Mouse (Mus musculus): ENCODE results near the gene Tmem245. TPM values are rescaled to one million over a fixed set of nuclear protein-coding genes. Genes with fewer than 3 reads are reported as not detected.

Tmem245 gene
- polyA plus RNA-seq, 1 experiment from 2014 or later = 6.4 TPM

DNA sequence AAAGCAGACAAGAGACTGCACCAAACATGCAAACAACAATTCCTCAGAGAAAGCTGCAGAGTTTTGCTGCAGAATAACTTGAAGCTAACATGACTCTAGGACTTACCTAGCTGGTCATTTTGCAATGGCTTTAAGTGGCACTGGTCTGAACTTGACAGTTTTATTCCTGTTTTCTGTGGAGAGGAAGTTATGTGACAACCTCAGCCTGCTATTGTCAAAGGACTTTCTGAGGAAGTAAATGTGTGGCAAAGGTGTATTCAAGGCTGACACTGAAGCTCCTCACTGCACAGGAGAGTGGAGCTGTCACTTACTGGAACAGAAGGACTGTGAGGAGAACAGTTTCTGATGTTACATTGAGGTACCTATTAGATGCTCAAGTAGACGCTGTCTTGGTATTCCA is 32.5 kb downstream of the Tmem245 start:
- no peak overlapping the region for H3K4me3 ChIP-seq (replicated peaks; ENCODE audit: low read depth, low read length)
- TF ChIP-seq CTCF (IDR thresholded peaks at IDR 0.05; ENCODE audit: low read depth) = no peak
- H3K9ac ChIP-seq (ENCODE audit: low read depth, low read length) = no peak overlapping the region
- DNase-seq (ENCODE audit: low spot score) (no peak), ATAC-seq (replicated peaks; ENCODE audit: low FRiP score, low read depth) (no peak)
- no peak overlapping the region for H3K4me2 ChIP-seq (ENCODE audit: low read length)
- WGBS = 84% methylated on average over 1 of the region's 1 CpGs
- H3K36me3 ChIP-seq (ENCODE audit: insufficient read depth, low read length) = peaks cover 37% of the 10 kb centered on the region
- no peaks in the 10 kb centered on the region for H3K27me3 ChIP-seq (ENCODE audit: insufficient read depth, low read length)
- H3K4me1 ChIP-seq (replicated peaks; ENCODE audit: insufficient read depth, low read length) = no peaks in the 10 kb centered on the region
- H3K27ac ChIP-seq = no peak overlapping the region
- no peaks in the 10 kb centered on the region for H3K9me3 ChIP-seq (replicated peaks; ENCODE audit: low read length)

DNA sequence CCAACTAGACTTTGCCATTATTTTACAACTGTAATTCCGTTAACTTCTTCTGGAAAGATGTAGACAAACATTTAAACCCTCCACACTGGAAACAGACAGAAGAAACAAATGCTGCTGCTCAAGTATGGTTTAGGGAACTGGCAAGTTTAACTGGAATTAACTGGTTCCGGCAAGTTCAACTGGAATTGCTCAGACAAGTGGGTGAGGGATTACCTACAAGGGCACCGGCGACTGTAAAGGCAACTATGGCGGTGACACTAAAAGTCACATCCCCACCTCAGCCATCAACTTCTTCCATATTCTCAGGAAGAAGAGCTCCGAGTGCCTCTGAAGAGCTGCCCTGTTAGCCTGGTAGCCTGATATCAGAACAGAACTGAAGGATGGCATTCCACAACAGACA is 32.9 kb downstream of the Tmem245 start:
- no peak overlapping the region for H3K9ac ChIP-seq (ENCODE audit: low read depth, low read length)
- ATAC-seq (replicated peaks; ENCODE audit: low FRiP score, low read depth) (no peak), DNase-seq (ENCODE audit: low spot score) (no peak)
- no peak overlapping the region for H3K4me2 ChIP-seq (ENCODE audit: low read length)
- no peaks in the 10 kb centered on the region for H3K4me1 ChIP-seq (replicated peaks; ENCODE audit: insufficient read depth, low read length)
- WGBS = 92% methylated on average over 6 of the region's 6 CpGs
- no peak for TF ChIP-seq CTCF (IDR thresholded peaks at IDR 0.05; ENCODE audit: low read depth)
- no peaks in the 10 kb centered on the region for H3K27me3 ChIP-seq (ENCODE audit: insufficient read depth, low read length)
- H3K27ac ChIP-seq = no peak overlapping the region
- H3K36me3 ChIP-seq (ENCODE audit: insufficient read depth, low read length) = peaks cover 41% of the 10 kb centered on the region
- no peaks in the 10 kb centered on the region for H3K9me3 ChIP-seq (replicated peaks; ENCODE audit: low read length)
- no peak overlapping the region for H3K4me3 ChIP-seq (replicated peaks; ENCODE audit: low read depth, low read length)

DNA sequence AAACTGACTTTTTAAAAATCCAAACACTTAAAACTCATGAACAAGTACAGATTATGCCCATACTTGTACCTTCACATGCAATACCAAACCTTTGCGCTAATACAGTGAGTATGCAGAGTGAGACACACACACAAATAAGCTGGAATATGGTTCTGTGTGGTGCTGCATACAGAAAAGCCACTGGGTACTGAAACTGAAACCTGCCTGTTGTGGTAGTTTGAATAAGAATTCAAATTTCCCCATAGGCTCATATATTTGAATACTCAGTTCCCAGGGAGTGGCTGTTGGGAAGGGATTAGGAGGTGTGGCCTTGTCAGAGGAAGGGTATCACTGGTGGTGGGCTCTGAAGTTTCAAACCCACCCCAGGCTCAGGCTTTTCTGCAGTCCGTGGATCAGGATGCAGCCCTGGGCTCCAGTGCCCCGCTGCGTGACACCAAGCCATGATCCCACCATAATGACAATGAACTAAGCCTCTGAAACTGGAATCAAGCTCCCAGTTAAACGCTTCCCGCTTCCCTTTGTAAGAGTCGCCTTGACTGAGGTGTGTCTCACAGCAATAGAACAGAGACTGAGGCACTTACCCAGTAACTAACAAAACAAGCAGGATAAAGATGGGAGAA is 34.7 kb downstream of the Tmem245 start:
- H3K4me2 ChIP-seq (ENCODE audit: low read length) = no peak overlapping the region
- H3K9me3 ChIP-seq (replicated peaks; ENCODE audit: low read length) = no peaks in the 10 kb centered on the region
- DNase-seq (ENCODE audit: low spot score) (no peak), ATAC-seq (replicated peaks; ENCODE audit: low FRiP score, low read depth) (no peak)
- no peak overlapping the region for H3K4me3 ChIP-seq (replicated peaks; ENCODE audit: low read depth, low read length)
- TF ChIP-seq CTCF (IDR thresholded peaks at IDR 0.05; ENCODE audit: low read depth) = no peak
- no peak overlapping the region for H3K27ac ChIP-seq
- H3K27me3 ChIP-seq (ENCODE audit: insufficient read depth, low read length) = no peaks in the 10 kb centered on the region
- no peaks in the 10 kb centered on the region for H3K4me1 ChIP-seq (replicated peaks; ENCODE audit: insufficient read depth, low read length)
- H3K36me3 ChIP-seq (ENCODE audit: insufficient read depth, low read length) = peaks cover 50% of the 10 kb centered on the region
- no peak overlapping the region for H3K9ac ChIP-seq (ENCODE audit: low read depth, low read length)
- 96% methylated on average over 7 of the region's 7 CpGs for WGBS

DNA sequence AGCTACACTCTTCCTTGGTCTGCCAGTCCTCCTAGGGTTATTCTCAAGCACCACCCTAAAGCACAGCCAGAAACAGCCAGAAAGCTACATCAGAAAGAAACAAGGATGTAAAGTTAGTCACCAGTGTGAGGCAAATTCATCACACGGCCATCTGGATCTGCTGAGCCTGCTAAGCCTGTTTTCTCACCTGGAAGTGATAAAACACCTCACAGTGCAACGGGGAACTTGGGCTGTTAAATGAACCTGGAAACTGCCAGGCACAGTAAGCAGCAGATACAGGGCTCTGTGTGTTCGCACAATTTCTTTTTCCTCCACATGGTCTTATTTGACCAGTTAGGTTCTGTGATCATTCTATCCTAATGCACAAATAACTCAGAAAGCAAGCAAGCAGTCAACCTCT is 37.7 kb downstream of the Tmem245 start:
- ATAC-seq (replicated peaks; ENCODE audit: low FRiP score, low read depth) = no peak
- Histone ChIP-seq H3K27me3 (ENCODE audit: insufficient read depth, low read length) (no peaks in the 10 kb centered on the region), H3K9me3 (replicated peaks; ENCODE audit: low read length) (no peaks in the 10 kb centered on the region), H3K9ac (ENCODE audit: low read depth, low read length) (no peak overlapping the region), H3K4me1 (replicated peaks; ENCODE audit: insufficient read depth, low read length) (no peaks in the 10 kb centered on the region), H3K4me2 (ENCODE audit: low read length) (no peak overlapping the region), H3K4me3 (replicated peaks; ENCODE audit: low read depth, low read length) (no peak overlapping the region), H3K36me3 (ENCODE audit: insufficient read depth, low read length) (peaks cover 60% of the 10 kb centered on the region), H3K27ac (no peak overlapping the region)
- no peak for TF ChIP-seq CTCF (IDR thresholded peaks at IDR 0.05; ENCODE audit: low read depth)
- no peak for DNase-seq (ENCODE audit: low spot score)
- 69% methylated on average over 3 of the region's 3 CpGs for whole genome bisulfite sequencing

DNA sequence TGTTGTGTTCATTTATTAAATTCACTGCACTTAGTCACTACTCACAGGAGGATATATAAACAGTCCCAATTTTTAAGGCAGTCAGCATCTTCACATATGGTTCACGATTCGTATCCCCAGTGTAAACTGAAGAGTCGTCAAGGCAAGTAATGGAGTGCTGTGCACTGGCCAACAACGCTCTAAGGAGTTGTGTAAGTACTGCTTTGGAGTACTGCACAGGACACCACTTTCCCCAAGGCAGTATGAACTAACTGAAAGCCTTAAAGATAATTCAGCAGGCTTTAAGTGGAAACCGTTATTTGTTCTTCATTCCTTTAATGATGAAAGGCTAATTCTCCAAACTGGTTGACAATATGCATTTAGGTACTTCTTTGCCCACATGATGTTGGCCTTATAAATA is 39.6 kb downstream of the Tmem245 start:
- Histone ChIP-seq H3K4me1 (replicated peaks; ENCODE audit: insufficient read depth, low read length) (no peaks in the 10 kb centered on the region), H3K4me2 (ENCODE audit: low read length) (no peak overlapping the region), H3K9me3 (replicated peaks; ENCODE audit: low read length) (no peaks in the 10 kb centered on the region), H3K36me3 (ENCODE audit: insufficient read depth, low read length) (peaks cover 57% of the 10 kb centered on the region), H3K27me3 (ENCODE audit: insufficient read depth, low read length) (no peaks in the 10 kb centered on the region), H3K27ac (no peak overlapping the region), H3K9ac (ENCODE audit: low read depth, low read length) (no peak overlapping the region), H3K4me3 (replicated peaks; ENCODE audit: low read depth, low read length) (no peak overlapping the region)
- ATAC-seq (replicated peaks; ENCODE audit: low FRiP score, low read depth) = no peak
- no peak for DNase-seq (ENCODE audit: low spot score)
- no peak for TF ChIP-seq CTCF (IDR thresholded peaks at IDR 0.05; ENCODE audit: low read depth)
- WGBS = 88% methylated on average over 5 of the region's 5 CpGs

DNA sequence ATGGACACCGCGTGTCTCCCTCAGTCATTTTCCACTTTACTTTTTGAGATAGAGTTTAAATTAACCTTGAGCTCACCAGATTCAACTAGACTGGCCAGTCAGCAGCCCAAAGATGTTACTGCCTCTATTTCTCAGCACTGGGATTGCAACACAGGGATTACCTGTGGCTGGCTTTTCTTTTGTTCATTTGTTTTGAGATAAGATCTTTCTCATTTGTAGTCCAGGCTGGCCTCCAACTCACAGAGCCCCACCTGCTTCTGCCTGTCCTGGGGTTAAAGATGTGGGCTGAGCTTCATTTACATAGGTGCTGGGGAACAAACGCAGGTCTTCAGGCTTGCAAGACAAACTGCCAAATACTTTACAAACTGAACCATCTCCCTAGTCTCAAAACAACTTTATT is 40.3 kb downstream of the Tmem245 start:
- Histone ChIP-seq H3K27ac (no peak overlapping the region), H3K4me3 (replicated peaks; ENCODE audit: low read depth, low read length) (no peak overlapping the region), H3K4me2 (ENCODE audit: low read length) (no peak overlapping the region), H3K27me3 (ENCODE audit: insufficient read depth, low read length) (no peaks in the 10 kb centered on the region), H3K4me1 (replicated peaks; ENCODE audit: insufficient read depth, low read length) (no peaks in the 10 kb centered on the region), H3K36me3 (ENCODE audit: insufficient read depth, low read length) (peaks cover 61% of the 10 kb centered on the region), H3K9me3 (replicated peaks; ENCODE audit: low read length) (no peaks in the 10 kb centered on the region), H3K9ac (ENCODE audit: low read depth, low read length) (no peak overlapping the region)
- WGBS = 89% methylated on average over 3 of the region's 3 CpGs
- TF ChIP-seq CTCF (IDR thresholded peaks at IDR 0.05; ENCODE audit: low read depth) = no peak
- ATAC-seq (replicated peaks; ENCODE audit: low FRiP score, low read depth) (no peak), DNase-seq (ENCODE audit: low spot score) (no peak)

DNA sequence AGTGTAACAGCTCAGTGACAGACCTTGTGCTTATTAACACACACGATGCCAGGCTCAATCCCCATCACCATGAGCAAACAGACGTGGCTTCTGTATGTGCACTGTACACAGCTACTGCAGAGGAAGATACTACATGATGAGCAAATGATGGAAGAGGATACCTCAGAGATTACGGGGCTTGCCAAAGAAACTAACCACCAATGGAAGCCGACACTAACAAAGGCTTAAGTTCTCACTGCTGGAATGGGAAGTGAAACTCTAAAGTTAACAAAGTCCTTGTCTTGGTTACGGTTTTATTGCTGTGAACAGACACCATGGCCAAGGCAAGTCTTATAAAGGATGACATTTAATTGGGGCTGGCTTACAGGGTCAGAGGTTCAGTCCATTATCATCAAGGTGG is 41.7 kb downstream of the Tmem245 start:
- H3K9me3 ChIP-seq (replicated peaks; ENCODE audit: low read length) = no peaks in the 10 kb centered on the region
- TF ChIP-seq CTCF (IDR thresholded peaks at IDR 0.05; ENCODE audit: low read depth) = no peak
- H3K4me1 ChIP-seq (replicated peaks; ENCODE audit: insufficient read depth, low read length) = no peaks in the 10 kb centered on the region
- H3K36me3 ChIP-seq (ENCODE audit: insufficient read depth, low read length) = peaks cover 57% of the 10 kb centered on the region
- H3K27ac ChIP-seq = no peak overlapping the region
- H3K27me3 ChIP-seq (ENCODE audit: insufficient read depth, low read length) = no peaks in the 10 kb centered on the region
- whole genome bisulfite sequencing = 96% methylated on average over 5 of the region's 5 CpGs
- H3K9ac ChIP-seq (ENCODE audit: low read depth, low read length) = no peak overlapping the region
- ATAC-seq (replicated peaks; ENCODE audit: low FRiP score, low read depth) (no peak), DNase-seq (ENCODE audit: low spot score) (no peak)
- no peak overlapping the region for H3K4me2 ChIP-seq (ENCODE audit: low read length)
- no peak overlapping the region for H3K4me3 ChIP-seq (replicated peaks; ENCODE audit: low read depth, low read length)
